In genomic region chr7:126198926-126199325, GRCm38 (mm10) we compare ENCODE assay signal across 8 mouse cellular contexts. TPM values are rescaled to one million over a fixed set of nuclear protein-coding genes. Genes with fewer than 3 reads are reported as not detected.
DNase-seq lines count a peak whose midpoint lies in the region; ATAC-seq and TF ChIP-seq lines count a peak whose summit lies in the region.

No protein-coding gene starts in this region.

- TF ChIP-seq CTCF in kidney, postnatal 0 days (IDR thresholded peaks at IDR 0.05; ENCODE audit: low read depth), result no peak

- H3K4me3 ChIP-seq in kidney, postnatal 0 days (replicated peaks; ENCODE audit: low read depth, low read length), result peak overlapping the region; percentile 80
- peak overlapping the region; percentile 95 for H3K4me3 ChIP-seq in embryonic facial prominence, embryonic 10.5 days
- H3K4me3 ChIP-seq in hindbrain, embryonic 15.5 days, result peak overlapping the region; percentile 74
- peak overlapping the region; percentile 61 for H3K4me3 ChIP-seq in midbrain, embryonic 15.5 days

- 0 out of 2 replicates have a peak, but pooled peaks cover 5% of the 10 kb centered on the region for H3K4me1 ChIP-seq in kidney, postnatal 0 days (replicated peaks; ENCODE audit: insufficient read depth, low read length)
- H3K4me1 ChIP-seq in embryonic facial prominence, embryonic 10.5 days, result peaks cover 25% of the 10 kb centered on the region
- peaks cover 31% of the 10 kb centered on the region for H3K4me1 ChIP-seq in hindbrain, embryonic 15.5 days (replicated peaks)
- H3K4me1 ChIP-seq in midbrain, embryonic 15.5 days, result peaks cover 34% of the 10 kb centered on the region

- H3K27me3 ChIP-seq in kidney, postnatal 0 days (ENCODE audit: insufficient read depth, low read length), result no peaks in the 10 kb centered on the region
- H3K27me3 ChIP-seq in embryonic facial prominence, embryonic 10.5 days (replicated peaks; ENCODE audit: low read depth, poor library complexity, severe bottlenecking), result no peaks in the 10 kb centered on the region
- H3K27me3 ChIP-seq in hindbrain, embryonic 15.5 days, result no peaks in the 10 kb centered on the region
- no peaks in the 10 kb centered on the region for H3K27me3 ChIP-seq in midbrain, embryonic 15.5 days (replicated peaks)

- no peaks in the 10 kb centered on the region for H3K9me3 ChIP-seq in kidney, postnatal 0 days (replicated peaks; ENCODE audit: low read length)
- no peaks in the 10 kb centered on the region for H3K9me3 ChIP-seq in embryonic facial prominence, embryonic 10.5 days
- H3K9me3 ChIP-seq in hindbrain, embryonic 15.5 days, result no peaks in the 10 kb centered on the region
- no peaks in the 10 kb centered on the region for H3K9me3 ChIP-seq in midbrain, embryonic 15.5 days

- 0 out of 2 replicates have a peak, but pooled peaks cover 3% of the 10 kb centered on the region for H3K36me3 ChIP-seq in kidney, postnatal 0 days (ENCODE audit: insufficient read depth, low read length)
- H3K36me3 ChIP-seq in embryonic facial prominence, embryonic 10.5 days (replicated peaks), result 0 out of 2 replicates have a peak, but pooled peaks cover 4% of the 10 kb centered on the region
- no peaks in the 10 kb centered on the region for H3K36me3 ChIP-seq in hindbrain, embryonic 15.5 days
- H3K36me3 ChIP-seq in midbrain, embryonic 15.5 days (replicated peaks), result no peaks in the 10 kb centered on the region

- H3K9ac ChIP-seq in kidney, postnatal 0 days (ENCODE audit: low read depth, low read length), result peak overlapping the region; percentile 92
- peak overlapping the region; percentile 84 for H3K9ac ChIP-seq in hindbrain, embryonic 15.5 days
- H3K9ac ChIP-seq in midbrain, embryonic 15.5 days, result peak overlapping the region; percentile 97; the same call in 1 of the 2 replicates

- H3K4me2 ChIP-seq in kidney, postnatal 0 days (ENCODE audit: low read length), result peak overlapping the region; percentile 72
- H3K4me2 ChIP-seq in hindbrain, embryonic 15.5 days, result peak overlapping the region; percentile 75
- peak overlapping the region; percentile 87 for H3K4me2 ChIP-seq in midbrain, embryonic 15.5 days

- DNase-seq in kidney, postnatal 0 days (ENCODE audit: low spot score), result no peak
- DNase-seq in kidney, postnatal 4 days, result no peak
- no peak for DNase-seq in embryonic facial prominence, embryonic 10.5 days (ENCODE audit: low spot score)
- no peak for DNase-seq in layer of hippocampus, postnatal 14 days (ENCODE audit: low spot score in 2 of 2)
- DNase-seq in right cerebral cortex, postnatal 36 days (ENCODE audit: low spot score in 2 of 2), result no peak

- 36% methylated on average over 1 of the region's 1 CpGs for WGBS in kidney, postnatal 0 days
- 35% methylated on average over 1 of the region's 1 CpGs for WGBS in embryonic facial prominence, embryonic 10.5 days
- 0% methylated on average over 1 of the region's 1 CpGs for WGBS in hindbrain, embryonic 15.5 days
- WGBS in midbrain, embryonic 15.5 days, result 7% methylated on average over 1 of the region's 1 CpGs

- peak overlapping the region; percentile 9; the same call in 1 of the 2 replicates for H3K27ac ChIP-seq in kidney, postnatal 0 days
- no peak overlapping the region; the same call in 1 of the 2 replicates for H3K27ac ChIP-seq in embryonic facial prominence, embryonic 10.5 days (replicated peaks)
- H3K27ac ChIP-seq in hindbrain, embryonic 15.5 days (replicated peaks), result peak overlapping the region; percentile 86
- H3K27ac ChIP-seq in midbrain, embryonic 15.5 days, result 0 out of 2 replicates have a peak overlapping the region, but pooled peaks have one; percentile 92

- no peak for ATAC-seq in kidney, postnatal 0 days (replicated peaks; ENCODE audit: low FRiP score, low read depth)
- ATAC-seq in hindbrain, embryonic 15.5 days (ENCODE audit: low FRiP score, low read depth), result no peak
- no peak for ATAC-seq in midbrain, embryonic 15.5 days (replicated peaks)
- no peak for ATAC-seq in megakaryocyte progenitor cell, adult 5-6 weeks (replicated peaks; ENCODE audit: poor library complexity)

RNA-seq across cellular contexts. Expression of gene Xpo6, which starts 1.4 kb away (rescaled TPM):
- polyA plus RNA-seq in kidney, postnatal 0 days (2015; fragmentation: Nextera tagmentation; extraction: Ambion mirVana), result 30.1 and 31.5 TPM in 2 replicates
- polyA plus RNA-seq in embryonic facial prominence, embryonic 10.5 days (2016; fragmentation: Nextera tagmentation; extraction: Ambion mirVana), result 70.2 and 74.3 TPM in 2 replicates
- polyA plus RNA-seq in hindbrain, embryonic 15.5 days (2015; fragmentation: Nextera tagmentation; extraction: Ambion mirVana), result 52.2 and 55.6 TPM in 2 replicates
- polyA plus RNA-seq in midbrain, embryonic 15.5 days (2015; fragmentation: Nextera tagmentation; extraction: Ambion mirVana), result 55.7 and 55.9 TPM in 2 replicates
- 100 to 1,000 TPM in 1 of 2 experiments, 10 to 100 TPM in 1; 94.8 to 102 TPM for total RNA-seq in layer of hippocampus, postnatal 14 days (2021)
- 124 and 125 TPM in 2 replicates for total RNA-seq in megakaryocyte progenitor cell, adult 5-6 weeks (2015)
- total RNA-seq in megakaryocyte progenitor cell, adult 5-6 weeks (2017), result 38.4 and 51.4 TPM in 2 replicates
